Mouse (Mus musculus) forebrain, embryonic 14.5 days (tissue): ENCODE data around the gene Arhgef39. TPM values are rescaled to one million over a fixed set of nuclear protein-coding genes. Genes with fewer than 3 reads are reported as not detected.

Source experiments
- ATAC-seq: fragments of 200-750 bp; cut with Nextera tagmentation; 2 replicates; pipeline ENCODE4 v1.8.0; 2017; ENCODE audit warnings: mild to moderate bottlenecking, moderate library complexity
- DNase-seq: peaks from one replicate; pipeline ENCODE4 v3.0.0-alpha.2; 2015; ENCODE audit warnings: low spot score
- H3K27ac ChIP-seq: fragments of 300-500 bp; sonication (generic); 2 replicates; pipeline ENCODE4 v1.5.1; 2014; ENCODE audit warnings: low read depth, mild to moderate bottlenecking, control low read depth, low read length, moderate library complexity
- H3K27me3 ChIP-seq: fragments of 300-500 bp; sonication (generic); replicated peaks from 2 replicates; pipeline ENCODE4 v1.6.1; 2014; ENCODE audit warnings: low read length, control low read depth, mixed read lengths; ENCODE audit not compliant: control insufficient read depth, insufficient read depth
- H3K36me3 ChIP-seq: fragments of 300-500 bp; sonication (generic); 2 replicates; pipeline ENCODE4 v1.6.1; 2014; ENCODE audit warnings: low read length, control low read depth; ENCODE audit not compliant: control insufficient read depth, insufficient read depth
- H3K4me1 ChIP-seq: fragments of 300-500 bp; sonication (generic); 2 replicates; pipeline ENCODE4 v1.6.1; 2014; ENCODE audit warnings: antibody characterized with exemption, low read length, control low read depth; ENCODE audit not compliant: control insufficient read depth, insufficient read depth
- H3K4me2 ChIP-seq: fragments of 300-500 bp; sonication (generic); 2 replicates; pipeline ENCODE4 v1.6.1; 2014; ENCODE audit warnings: mild to moderate bottlenecking, control low read depth, low read length
- H3K4me3 ChIP-seq: fragments of 300-500 bp; sonication (generic); 2 replicates; pipeline ENCODE4 v1.5.1; 2014; ENCODE audit warnings: low read depth, low read length, control low read depth
- H3K9ac ChIP-seq: fragments of 300-500 bp; sonication (generic); 2 replicates; pipeline ENCODE4 v1.6.1; 2014; ENCODE audit warnings: mild to moderate bottlenecking, low read length, control low read depth, moderate library complexity
- H3K9me3 ChIP-seq: fragments of 300-500 bp; sonication (generic); replicated peaks from 2 replicates; pipeline ENCODE4 v1.6.1; 2016; ENCODE audit warnings: low read length, control low read depth, mixed read lengths; ENCODE audit not compliant: control insufficient read depth
- WGBS: fragments of 180-500 bp; shearing (Covaris S2); extraction: QIAGEN DNeasy Blood & Tissue Kit; methylation state at CpG from one replicate; pipeline ENCODE4 v1.1.7; 2014; 5-methylcytosine and 5-hydroxymethylcytosine counted together
- polyA plus RNA-seq: library from polyadenylated mRNA; unstranded; fragments of >200 nt; fragmentation: Nextera tagmentation; extraction: Ambion mirVana; gene quantifications from 2 replicates; pipeline ENCODE4 v1.2.1, GENCODE M21; 2014

Gene Arhgef39
- polyA plus RNA-seq, 1 experiment from 2014 or later, result 14.0 TPM

- Histone ChIP-seq H3K9ac (no peak overlapping the region), H3K27me3 (peaks cover 9% of the 10 kb centered on the region), H3K4me2 (no peak overlapping the region), H3K36me3 (no peaks in the 10 kb centered on the region), H3K4me1 (peaks cover 15% of the 10 kb centered on the region), H3K27ac (no peak overlapping the region), H3K4me3 (no peak overlapping the region), H3K9me3 (no peaks in the 10 kb centered on the region)
- 82% methylated on average over 17 of the region's 19 CpGs for WGBS
- no peak for DNase-seq
- no peak for ATAC-seq
Observed at GRCm38 (mm10) chr4:43511675-43512454, 12.4 kb upstream of the Arhgef39 start.

GRCm38 (mm10) chr4:43509109-43509508 is 9.6 kb upstream of the Arhgef39 start:
- 7% methylated on average over 9 of the region's 9 CpGs for WGBS
- ATAC-seq (no peak), DNase-seq (no peak)
- H3K4me2 ChIP-seq, result peak overlapping the region; percentile 46
- H3K9me3 ChIP-seq, result no peaks in the 10 kb centered on the region
- no peak overlapping the region for H3K9ac ChIP-seq
- no peak overlapping the region for H3K27ac ChIP-seq
- peaks cover 9% of the 10 kb centered on the region for H3K27me3 ChIP-seq
- peaks cover 15% of the 10 kb centered on the region for H3K4me1 ChIP-seq
- H3K4me3 ChIP-seq, result 0 out of 2 replicates have a peak overlapping the region, but pooled peaks have one; percentile 18
- no peaks in the 10 kb centered on the region for H3K36me3 ChIP-seq

GRCm38 (mm10) chr4:43508666-43508997 is 9.1 kb upstream of the Arhgef39 start:
- H3K27ac ChIP-seq, result no peak overlapping the region
- ATAC-seq (peak; percentile 46; the same call in 1 of the 2 replicates), DNase-seq (no peak)
- H3K36me3 ChIP-seq, result no peaks in the 10 kb centered on the region
- peaks cover 15% of the 10 kb centered on the region for H3K4me1 ChIP-seq
- peak overlapping the region; percentile 21; the same call in 1 of the 2 replicates for H3K9ac ChIP-seq
- H3K9me3 ChIP-seq, result no peaks in the 10 kb centered on the region
- peak overlapping the region; percentile 46 for H3K4me2 ChIP-seq
- H3K4me3 ChIP-seq, result peak overlapping the region; percentile 18
- H3K27me3 ChIP-seq, result peaks cover 9% of the 10 kb centered on the region
- WGBS, result 8% methylated on average over 13 of the region's 13 CpGs

- DNase-seq (no peak), ATAC-seq (no peak)
- H3K9ac ChIP-seq, result peak overlapping the region; percentile 21; the same call in 1 of the 2 replicates
- H3K4me3 ChIP-seq, result peak overlapping the region; percentile 18
- no peaks in the 10 kb centered on the region for H3K9me3 ChIP-seq
- H3K27ac ChIP-seq, result no peak overlapping the region
- no peaks in the 10 kb centered on the region for H3K36me3 ChIP-seq
- peaks cover 9% of the 10 kb centered on the region for H3K27me3 ChIP-seq
- 10% methylated on average over 21 of the region's 22 CpGs for WGBS
- H3K4me1 ChIP-seq, result peaks cover 15% of the 10 kb centered on the region
- H3K4me2 ChIP-seq, result peak overlapping the region; percentile 46
Observed at GRCm38 (mm10) chr4:43507938-43508665, 8.6 kb upstream of the Arhgef39 start.

- ATAC-seq (no peak), DNase-seq (no peak)
- 56% methylated on average over 9 of the region's 9 CpGs for WGBS
- Histone ChIP-seq H3K4me3 (no peak within 1 kb of the TSS), H3K9me3 (no peaks in the 10 kb centered on the region), H3K36me3 (no peaks in the 10 kb centered on the region), H3K27ac (no peak within 1 kb of the TSS), H3K4me1 (peaks cover 15% of the 10 kb centered on the region), H3K9ac (no peak within 1 kb of the TSS), H3K27me3 (peaks cover 9% of the 10 kb centered on the region), H3K4me2 (peak within 1 kb of the TSS; percentile 46)
Observed at GRCm38 (mm10) chr4:43506536-43507185, 7.2 kb upstream of the Arhgef39 start, which contains the start of gene Car9. Gene Car9 (plus strand): TSS chr4:43506966.

GRCm38 (mm10) chr4:43506074-43506473 is 6.6 kb upstream of the Arhgef39 start:
- no peak for ATAC-seq
- Histone ChIP-seq H3K9me3 (no peaks in the 10 kb centered on the region), H3K36me3 (no peaks in the 10 kb centered on the region), H3K4me3 (no peak overlapping the region), H3K4me2 (no peak overlapping the region), H3K27ac (no peak overlapping the region), H3K9ac (no peak overlapping the region), H3K27me3 (peaks cover 9% of the 10 kb centered on the region), H3K4me1 (peaks cover 15% of the 10 kb centered on the region)
- WGBS, result 62% methylated on average over 8 of the region's 8 CpGs
- DNase-seq, result no peak

GRCm38 (mm10) chr4:43504269-43504668 is 4.8 kb upstream of the Arhgef39 start:
- no peak overlapping the region for H3K4me3 ChIP-seq
- H3K36me3 ChIP-seq, result no peaks in the 10 kb centered on the region
- ATAC-seq (no peak), DNase-seq (no peak)
- H3K9me3 ChIP-seq, result no peaks in the 10 kb centered on the region
- no peak overlapping the region for H3K27ac ChIP-seq
- no peak overlapping the region for H3K4me2 ChIP-seq
- H3K27me3 ChIP-seq, result peaks cover 9% of the 10 kb centered on the region
- peaks cover 13% of the 10 kb centered on the region for H3K4me1 ChIP-seq
- WGBS, result 87% methylated on average over 4 of the region's 4 CpGs
- H3K9ac ChIP-seq, result no peak overlapping the region

GRCm38 (mm10) chr4:43503506-43503905 is 4.0 kb upstream of the Arhgef39 start:
- Histone ChIP-seq H3K27ac (no peak overlapping the region), H3K4me2 (no peak overlapping the region), H3K4me3 (no peak overlapping the region), H3K9ac (no peak overlapping the region), H3K4me1 (peaks cover 11% of the 10 kb centered on the region), H3K27me3 (peaks cover 5% of the 10 kb centered on the region), H3K36me3 (no peaks in the 10 kb centered on the region), H3K9me3 (no peaks in the 10 kb centered on the region)
- no peak for ATAC-seq
- no peak for DNase-seq
- 86% methylated on average over 6 of the region's 6 CpGs for WGBS
